Mouse (Mus musculus): ENCODE results near the gene Scgb2b26. TPM values are rescaled to one million over a fixed set of nuclear protein-coding genes. Genes with fewer than 3 reads are reported as not detected.
A peak's percentile ranks its signal among the peaks of the same experiment; 100 is the strongest.
"Not testable (repeated sequence)": the region's sequence is repeated elsewhere in the genome, so short reads cannot be mapped to it uniquely, and the experiment has no call there.

Gene Scgb2b26
- polyA plus RNA-seq (2016; fragmentation: Nextera tagmentation; extraction: Ambion mirVana), result not detected in 2 replicates

DNA sequence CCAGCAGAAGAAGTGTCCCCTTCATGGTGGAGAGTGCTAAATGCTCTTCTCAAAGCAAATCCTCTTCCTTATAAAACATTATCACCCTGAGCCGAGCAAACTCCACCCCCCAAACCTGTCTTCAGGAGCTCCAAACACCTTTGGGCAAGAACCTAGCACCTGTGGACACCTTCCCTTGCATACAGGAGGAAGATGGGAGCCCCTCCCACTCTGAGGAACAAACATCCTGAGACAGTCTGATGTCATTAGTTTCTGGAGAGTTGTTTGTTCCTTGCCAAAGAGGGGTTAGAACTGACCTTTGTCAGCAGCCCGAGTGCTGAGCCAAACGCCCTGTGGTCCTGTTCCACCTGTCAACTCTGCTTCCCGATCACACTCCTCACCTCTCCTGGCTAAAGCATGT, at the start of gene Scgb2b26:
Gene Scgb2b26 (minus strand): TSS at position 101 of the 400 bp plus-strand sequence.
- Histone ChIP-seq H3K36me3 (replicated peaks) (no peaks in the 10 kb centered on the region), H3K4me3 (no peak within 1 kb of the TSS), H3K27me3 (replicated peaks; ENCODE audit: low read depth, poor library complexity, severe bottlenecking) (no peaks in the 10 kb centered on the region), H3K9me3 (peaks cover 81% of the 10 kb centered on the region), H3K4me1 (no peaks in the 10 kb centered on the region), H3K27ac (replicated peaks) (no peak within 1 kb of the TSS)
- WGBS, result 83% methylated on average over 4 of the region's 4 CpGs
- DNase-seq (ENCODE audit: low spot score), result no peak

DNA sequence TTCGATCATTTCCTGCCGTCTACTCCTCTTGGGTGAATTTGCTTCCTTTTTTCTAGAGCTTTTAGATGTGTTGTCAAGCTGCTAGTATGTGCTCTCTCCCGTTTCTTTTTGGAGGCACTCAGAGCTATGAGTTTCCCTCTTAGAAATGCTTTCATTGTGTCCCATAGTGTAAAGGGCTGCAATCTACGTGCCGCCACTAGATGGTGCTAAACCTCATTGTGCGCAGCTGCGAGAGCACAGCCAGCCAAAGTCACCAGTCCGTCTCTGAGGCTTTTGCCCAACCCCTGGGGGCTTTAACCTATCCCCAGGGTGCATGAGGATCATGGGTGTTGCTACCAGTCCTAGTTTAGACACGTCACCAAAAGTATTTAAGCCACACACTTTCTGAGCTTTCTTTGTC, 37.4 kb upstream of the Scgb2b26 start:
- not testable (repeated sequence) for H3K36me3 ChIP-seq (replicated peaks); H3K27ac ChIP-seq (replicated peaks); H3K4me3 ChIP-seq; H3K4me1 ChIP-seq; H3K27me3 ChIP-seq (replicated peaks; ENCODE audit: low read depth, poor library complexity, severe bottlenecking)
- WGBS, result 30% methylated on average over 8 of the region's 9 CpGs
- peak; percentile 25 for DNase-seq (ENCODE audit: low spot score)
- peaks cover 31% of the 10 kb centered on the region for H3K9me3 ChIP-seq

DNA sequence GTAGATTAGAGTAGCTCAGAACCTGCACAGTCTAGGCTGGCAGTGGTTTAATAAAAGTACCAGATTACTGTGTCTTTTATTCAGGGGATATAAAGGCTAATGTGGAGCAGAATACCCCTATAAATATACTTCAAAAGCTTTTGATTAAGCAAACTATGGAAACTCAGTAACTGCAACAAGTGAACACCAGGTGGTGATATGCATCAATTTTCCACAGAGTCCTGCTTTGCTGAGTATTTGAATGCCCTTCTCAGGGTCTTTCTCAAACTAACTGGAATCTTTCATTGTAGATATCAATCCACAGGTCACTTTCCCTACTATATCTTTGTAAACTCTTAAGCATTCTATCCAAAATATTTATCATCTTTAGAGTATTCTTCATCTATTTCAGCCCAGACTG, 41.9 kb downstream of the Scgb2b26 start:
- DNase-seq (ENCODE audit: low spot score), result no peak
- Histone ChIP-seq H3K4me1 (no peaks in the 10 kb centered on the region), H3K9me3 (peaks cover 55% of the 10 kb centered on the region), H3K27me3 (replicated peaks; ENCODE audit: low read depth, poor library complexity, severe bottlenecking) (no peaks in the 10 kb centered on the region), H3K4me3 (no peak overlapping the region), H3K36me3 (replicated peaks) (no peaks in the 10 kb centered on the region), H3K27ac (replicated peaks) (no peak overlapping the region)

DNA sequence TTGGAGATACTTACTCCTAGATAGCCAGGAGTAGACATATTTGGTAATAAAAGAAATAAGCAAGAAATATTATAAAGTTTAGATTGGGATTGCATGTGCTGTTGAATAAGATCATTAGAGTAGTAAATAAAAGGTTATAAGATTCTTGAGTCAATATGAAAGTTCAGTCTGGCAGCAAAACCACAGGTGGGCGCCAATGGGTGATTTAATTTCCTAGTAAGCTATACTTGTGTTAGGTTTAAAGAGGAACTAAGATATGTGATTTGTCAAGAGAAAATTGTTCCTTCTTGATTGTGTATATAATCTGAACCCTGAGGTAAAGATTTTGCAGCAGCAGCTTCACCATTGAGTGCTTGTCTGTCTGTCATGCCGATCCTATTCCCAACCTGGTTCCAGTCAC, 44.0 kb downstream of the Scgb2b26 start:
- 82% methylated on average over 2 of the region's 2 CpGs for WGBS
- no peak overlapping the region for H3K4me3 ChIP-seq
- no peak overlapping the region for H3K27ac ChIP-seq (replicated peaks)
- no peaks in the 10 kb centered on the region for H3K27me3 ChIP-seq (replicated peaks; ENCODE audit: low read depth, poor library complexity, severe bottlenecking)
- peaks cover 75% of the 10 kb centered on the region for H3K9me3 ChIP-seq
- no peak for DNase-seq (ENCODE audit: low spot score)
- H3K36me3 ChIP-seq (replicated peaks), result no peaks in the 10 kb centered on the region
- H3K4me1 ChIP-seq, result no peaks in the 10 kb centered on the region

DNA sequence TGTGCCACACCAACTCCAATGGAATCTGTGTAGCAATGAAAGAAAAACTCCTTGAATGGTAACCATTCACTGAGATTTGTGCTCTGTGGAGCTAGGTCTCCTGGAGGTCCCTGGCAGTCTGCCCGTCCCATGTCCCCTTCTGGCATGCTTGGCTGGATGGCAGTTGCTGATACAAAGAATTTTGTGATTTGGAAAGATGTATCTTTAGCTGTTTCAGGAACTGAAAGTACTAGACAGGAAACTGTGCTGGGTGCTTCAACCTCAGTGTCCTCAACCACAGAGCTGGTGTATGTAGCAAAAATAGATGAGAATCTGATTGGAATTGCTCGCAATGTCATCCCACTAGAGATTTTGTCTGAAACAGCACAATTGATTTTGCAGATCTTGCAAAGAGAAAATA, 44.8 kb downstream of the Scgb2b26 start:
- no peak overlapping the region for H3K4me3 ChIP-seq
- H3K27ac ChIP-seq (replicated peaks), result no peak overlapping the region
- DNase-seq (ENCODE audit: low spot score), result no peak
- 66% methylated on average over 2 of the region's 2 CpGs for WGBS
- H3K27me3 ChIP-seq (replicated peaks; ENCODE audit: low read depth, poor library complexity, severe bottlenecking), result no peaks in the 10 kb centered on the region
- no peaks in the 10 kb centered on the region for H3K4me1 ChIP-seq
- H3K9me3 ChIP-seq, result peaks cover 81% of the 10 kb centered on the region
- no peaks in the 10 kb centered on the region for H3K36me3 ChIP-seq (replicated peaks)

Other genes starting within 250 kb of the Scgb2b26 start
- not detected in 2 replicates for gene Scgb2b24, start 205.7 kb downstream of the Scgb2b26 start, polyA plus RNA-seq (2016; fragmentation: Nextera tagmentation; extraction: Ambion mirVana)
- gene Scgb1b24, start 201.2 kb downstream of the Scgb2b26 start, polyA plus RNA-seq (2016; fragmentation: Nextera tagmentation; extraction: Ambion mirVana), result not detected in 2 replicates
- not detected in 2 replicates for gene Scgb2b27, start 68.9 kb upstream of the Scgb2b26 start, polyA plus RNA-seq (2016; fragmentation: Nextera tagmentation; extraction: Ambion mirVana)
- not detected in 2 replicates for gene Scgb1b27, start 76.4 kb upstream of the Scgb2b26 start, polyA plus RNA-seq (2016; fragmentation: Nextera tagmentation; extraction: Ambion mirVana)
- not detected in 2 replicates for gene Scgb1b30, start 150.4 kb upstream of the Scgb2b26 start, polyA plus RNA-seq (2016; fragmentation: Nextera tagmentation; extraction: Ambion mirVana)
- gene Wtip, start 188.2 kb upstream of the Scgb2b26 start, polyA plus RNA-seq (2016; fragmentation: Nextera tagmentation; extraction: Ambion mirVana), result 6.2 and 7.2 TPM in 2 replicates
- 289 and 295 TPM in 2 replicates for gene Uba2, start 224.6 kb upstream of the Scgb2b26 start, polyA plus RNA-seq (2016; fragmentation: Nextera tagmentation; extraction: Ambion mirVana)